Mouse (Mus musculus) cerebellum, adult 8-10 months (tissue): ENCODE results near the gene Ptpn1.

ENCODE experiments used
- DNase-seq: peaks from one replicate; pipeline ENCODE4 v3.0.0; 2022

Ptpn1 gene

DNA sequence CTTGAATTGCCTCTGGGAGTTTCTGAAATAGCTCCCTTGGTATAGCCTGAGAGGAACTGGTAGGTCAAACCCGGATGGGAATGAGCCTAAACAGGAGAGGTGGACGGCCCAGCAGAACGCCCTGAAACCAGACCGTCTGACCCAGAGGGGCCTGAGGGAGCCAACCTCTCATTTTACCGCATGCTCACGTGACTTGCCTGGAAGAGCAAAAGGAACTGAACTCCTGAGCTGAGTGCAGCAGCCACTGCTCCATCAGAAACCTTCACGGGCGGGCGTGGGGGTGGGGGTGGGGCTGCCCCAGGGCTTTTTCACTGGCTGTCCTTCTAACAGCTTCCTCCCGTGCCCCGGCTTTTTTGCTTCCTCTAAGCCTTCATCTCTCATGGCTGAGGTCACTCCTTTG, 79.0 kb downstream of the Ptpn1 start:
- no peak for DNase-seq

DNA sequence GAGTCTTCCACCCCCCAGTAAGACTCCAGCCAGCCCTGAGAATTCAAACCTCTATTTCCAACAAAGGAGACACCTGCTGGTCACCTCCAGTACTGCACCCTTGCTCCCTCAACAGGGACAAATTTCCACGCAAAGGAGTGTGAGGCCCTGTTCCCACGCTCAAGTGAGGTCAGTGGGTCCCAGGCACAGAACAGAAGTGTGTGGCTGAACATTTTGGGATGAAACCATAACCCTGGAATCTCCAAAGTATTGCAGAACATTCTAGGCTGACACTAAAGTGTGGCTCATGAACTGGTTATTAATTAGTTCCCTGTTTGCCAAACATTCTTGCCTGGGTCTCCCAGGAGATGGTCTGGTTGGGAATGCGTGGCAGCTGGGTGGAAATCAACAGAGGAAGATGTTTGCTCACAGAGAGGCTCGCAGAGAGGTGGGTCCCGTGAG, 85.1 kb downstream of the Ptpn1 start:
- DNase-seq, result peak; percentile 59

DNA sequence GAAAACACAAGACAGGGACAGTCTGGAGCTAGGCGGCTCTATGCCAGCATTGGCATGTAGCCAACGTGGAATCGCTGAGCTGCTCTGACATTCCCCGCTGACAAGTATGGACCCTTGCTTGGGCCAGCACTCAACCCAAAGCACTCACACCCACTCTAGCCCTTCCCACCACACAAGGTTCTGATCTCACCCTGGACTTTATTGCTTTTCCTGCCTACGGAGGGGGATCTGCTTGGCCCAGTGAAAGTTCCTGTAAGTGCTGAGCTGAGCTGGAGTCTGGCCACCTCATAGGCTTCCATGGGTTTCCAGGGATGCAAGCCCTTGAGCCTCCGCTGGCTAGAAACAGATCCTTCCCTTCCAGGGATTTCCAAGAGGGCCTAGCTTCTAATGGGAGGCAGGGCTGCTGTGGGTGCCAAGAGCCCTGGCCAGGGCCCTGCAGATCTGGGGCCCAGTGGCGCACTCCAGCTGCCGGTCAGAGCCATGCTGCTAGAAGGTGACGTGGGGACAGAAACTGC, 87.4 kb downstream of the Ptpn1 start:
- no peak for DNase-seq

DNA sequence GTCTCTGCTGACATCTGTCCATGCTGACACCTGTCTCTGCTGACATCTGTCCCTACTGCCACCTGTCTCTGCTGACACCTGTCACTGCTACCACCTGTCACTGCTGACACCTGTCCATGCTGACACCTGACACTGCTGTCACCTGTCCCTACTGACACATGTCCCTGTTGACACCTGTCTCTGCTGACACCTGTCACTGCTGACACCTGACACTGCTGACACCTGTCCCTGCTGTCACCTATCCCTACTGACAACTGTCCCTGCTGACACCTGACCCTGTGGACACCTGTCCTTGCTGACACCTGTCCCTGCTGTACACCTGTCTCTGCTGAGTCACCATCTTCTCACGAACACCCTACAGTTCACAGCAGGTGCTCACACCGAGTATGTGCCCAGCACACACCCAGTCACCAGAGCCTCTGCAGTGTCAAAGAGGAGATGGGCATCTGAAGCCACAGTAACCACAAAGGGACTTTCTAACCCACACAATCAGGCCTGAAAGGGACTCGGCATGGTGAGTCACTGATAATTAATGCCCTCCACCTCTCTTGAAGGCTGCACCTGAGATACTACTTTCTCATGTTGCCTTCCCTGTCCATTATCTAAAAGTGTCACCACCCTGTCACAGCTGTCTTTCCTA, 92.0 kb downstream of the Ptpn1 start:
- DNase-seq, result no peak

DNA sequence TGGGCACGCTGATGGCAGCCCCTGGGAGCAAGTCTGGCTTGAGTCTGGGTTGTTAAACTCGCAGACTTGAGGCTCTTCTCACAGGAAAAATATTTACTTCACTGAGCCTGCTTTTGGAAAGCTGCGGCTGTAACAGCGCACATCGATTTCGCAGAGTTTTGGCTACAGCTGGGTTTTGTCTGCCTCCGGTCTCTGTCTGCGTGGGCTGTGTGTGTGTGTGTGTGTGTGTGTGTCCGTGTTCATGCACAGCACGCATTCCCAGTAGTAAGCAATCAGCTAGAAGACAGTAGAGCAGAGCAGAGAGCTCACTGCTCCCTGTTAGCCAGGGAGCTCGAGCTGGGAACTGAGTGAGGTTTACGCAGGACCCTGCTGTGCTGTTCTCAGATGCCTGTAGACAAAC, 93.3 kb downstream of the Ptpn1 start:
- DNase-seq, result no peak

DNA sequence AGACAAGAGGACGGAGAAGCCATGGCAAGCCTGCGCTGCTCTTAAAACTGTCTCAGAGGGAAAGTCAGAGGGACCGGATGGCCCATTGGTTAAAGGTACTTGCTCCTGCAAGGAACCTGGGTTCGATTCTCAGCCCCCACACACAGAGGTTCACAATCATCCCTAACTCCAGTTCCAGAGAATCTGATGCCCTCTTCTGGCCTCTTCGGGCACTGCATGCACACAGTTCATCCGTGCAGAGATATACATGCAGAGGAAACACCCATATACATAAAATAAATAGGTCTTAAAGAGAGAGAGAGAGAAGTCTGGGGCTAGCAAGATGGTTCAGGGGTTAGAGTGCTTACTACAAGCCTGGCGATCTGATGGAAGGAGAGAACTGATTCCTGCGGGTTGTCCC, 94.0 kb downstream of the Ptpn1 start:
- no peak for DNase-seq

DNA sequence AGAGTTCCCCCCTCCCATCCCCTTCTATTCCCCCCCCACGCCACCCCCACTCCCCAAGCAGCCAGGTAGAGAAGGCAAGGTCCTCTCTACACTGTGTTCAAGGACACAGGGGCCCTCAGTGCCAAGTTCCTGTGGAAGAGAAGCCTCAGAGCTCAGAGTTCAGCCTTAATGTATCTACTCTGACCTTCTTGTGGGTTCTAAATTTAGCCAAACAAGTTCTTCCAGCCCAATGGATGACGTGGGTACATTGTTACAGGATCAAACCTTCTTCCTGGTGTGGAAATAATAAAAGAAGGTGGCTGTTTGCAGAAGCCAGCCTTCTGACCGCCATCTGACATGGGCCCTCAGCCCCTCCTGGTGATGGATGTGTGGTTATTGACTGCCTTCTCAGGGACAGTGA, 94.6 kb downstream of the Ptpn1 start:
- DNase-seq, result no peak

DNA sequence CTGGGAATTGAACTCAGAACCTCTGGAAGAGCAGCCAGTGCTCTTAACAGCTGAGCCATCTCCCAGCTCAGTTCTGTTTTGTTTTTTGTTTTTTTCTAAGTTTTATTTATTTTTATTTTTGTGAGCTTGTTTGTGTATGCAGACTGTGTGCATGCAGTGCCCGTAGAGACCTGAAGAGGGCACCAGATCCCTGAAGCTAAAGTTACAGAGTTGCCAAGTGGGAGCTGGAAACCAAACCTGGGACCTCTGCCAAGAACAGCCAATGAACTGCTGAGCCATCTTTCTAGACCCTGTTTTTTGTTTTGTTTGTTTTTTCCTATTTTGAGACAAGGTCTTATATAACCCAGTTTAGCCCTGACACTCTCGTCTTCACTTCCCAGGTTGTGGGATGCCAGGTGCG, 96.5 kb downstream of the Ptpn1 start:
- DNase-seq, result no peak
